22 mouse cellular contexts compared by ENCODE assay signal in genomic region chr6:100811731-100812130, GRCm38 (mm10). TPM values are rescaled to one million over a fixed set of nuclear protein-coding genes. Genes with fewer than 3 reads are reported as not detected.
DNase-seq lines count a peak whose midpoint lies in the region; ATAC-seq and TF ChIP-seq lines count a peak whose summit lies in the region.
"Had no signal": no experiment of that assay in that cellular context is flagged by ENCODE, and none has a peak within 500 bp of the region (broad histone marks: within the 10 kb centered on the region; RNA-seq: fewer than 3 reads in every experiment).

No protein-coding gene starts in this region.

- no peak overlapping the region for H3K9ac ChIP-seq in CH12.LX (ENCODE audit: insufficient read depth, low read depth)

- no peak for TF ChIP-seq EP300 in CH12.LX (IDR thresholded peaks at IDR 0.05; ENCODE audit: low read length)

- no peak overlapping the region for H3K4me3 ChIP-seq in CH12.LX (replicated peaks in 1 of 3; ENCODE audit: low read depth in 2 of 3, low read length in 2 of 3, poor library complexity in 1 of 3)

- no peak for TF ChIP-seq RAD21 in CH12.LX (IDR thresholded peaks at IDR 0.05; ENCODE audit: low read depth, low read length)

- H3K4me2 ChIP-seq in CH12.LX (ENCODE audit: insufficient read depth, low read depth, poor library complexity, severe bottlenecking) = no peak overlapping the region

- peak; percentile 35 for DNase-seq in heart, adult 11 months
- no peak for DNase-seq in heart, adult 9 months (ENCODE audit: low spot score in 2 of 2)
- peak; percentile 87 for DNase-seq in A20 (ENCODE audit: low read depth, low spot score)
- DNase-seq in CH12.LX (ENCODE audit: extremely low read depth) = peak; percentile 46
- DNase-seq in splenic B cell, adult 2 months (ENCODE audit: low read depth, low spot score) = peak; percentile 56
- DNase-seq in right cerebral cortex, postnatal 14 days = no peak
- DNase-seq: adrenal gland, adult 2 months; adrenal gland, adult 8-10 months; adrenal gland, postnatal 10 days; adrenal gland, postnatal 14 days; adrenal gland, postnatal 25 days; adrenal gland, postnatal 36 days; cerebellum, adult 11 months; cerebellum, adult 11-12 months; cerebellum, adult 18-20 months; cerebellum, adult 2 months had no signal

- H3K4me1 ChIP-seq in CH12.LX (ENCODE audit: control insufficient read depth in 1 of 2, insufficient read depth in 2 of 2) = peaks cover 17 to 41% of the 10 kb centered on the region in 2 experiments

- no peak for TF ChIP-seq POLR2A in CH12.LX (IDR thresholded peaks at IDR 0.05; ENCODE audit: low read depth, low read length)

- H3K79me2 ChIP-seq in CH12.LX (replicated peaks; ENCODE audit: control insufficient read depth, extremely low read depth, insufficient read depth, poor library complexity, severe bottlenecking) = no peaks in the 10 kb centered on the region

- H3K36me3 ChIP-seq in CH12.LX (replicated peaks in 1 of 2; ENCODE audit: control insufficient read depth in 1 of 2, insufficient read depth in 1 of 2, low read length in 1 of 2) = no peaks in the 10 kb centered on the region
- no peaks in the 10 kb centered on the region for H3K36me3 ChIP-seq in splenic B cell, adult 2 months (ENCODE audit: control insufficient read depth, insufficient read depth, low read length, poor library complexity, severe bottlenecking)
- H3K36me3 ChIP-seq: G1E had no signal

- dilution Hi-C loops in CH12.LX (cut with MboI; ENCODE audit: extremely low pct_ligation_motif_present, extremely low pct_unique_long_range_greater_than_20kb, low sequenced_read_pairs) = no loop called here

- H3K27me3 ChIP-seq in CH12.LX (replicated peaks) = no peaks in the 10 kb centered on the region
- H3K27me3 ChIP-seq in splenic B cell, adult 2 months (ENCODE audit: control insufficient read depth, insufficient read depth, low read length, poor library complexity, severe bottlenecking) = no peaks in the 10 kb centered on the region
- H3K27me3 ChIP-seq: Patski had no signal

- TF ChIP-seq CTCF in CH12.LX (conservative IDR thresholded peaks at IDR 0.05 in 1 of 2, IDR thresholded peaks at IDR 0.05 in 1 of 2; ENCODE audit: low read depth in 2 of 2, low read length in 2 of 2) = no peak

- H3K9me3 ChIP-seq in CH12.LX (replicated peaks; ENCODE audit: low read length) = no peaks in the 10 kb centered on the region
- H3K9me3 ChIP-seq: G1E had no signal

- no peak for ATAC-seq in megakaryocyte, adult 5-6 weeks (ENCODE audit: poor library complexity, severe bottlenecking)
- ATAC-seq in frontal cortex, adult (ENCODE audit: low TSS enrichment) = no peak
- ATAC-seq: activated CD4-positive, CD25-positive, alpha-beta regulatory T cell, adult 4 months; CD4-positive, CD25-positive, alpha-beta regulatory T cell, adult 4 months; Patski had no signal

- H3K27ac ChIP-seq in CH12.LX (ENCODE audit: insufficient read depth, low read depth) = no peak overlapping the region

- in situ Hi-C loops in CH12.LX (cut with MboI; ENCODE audit: low pct_ligation_motif_present, low pct_unique_long_range_greater_than_20kb, low sequenced_read_pairs) = no loop called here

TF ChIP-seq in CH12.LX, 34 proteins besides CTCF, POLR2A, EP300 and RAD21:
- TF ChIP-seq MAZ (IDR thresholded peaks at IDR 0.05; ENCODE audit: low read depth, low read length) = no peak
- no peak for TF ChIP-seq ZKSCAN1 (IDR thresholded peaks at IDR 0.05; ENCODE audit: borderline replicate concordance, low read depth, low read length)
- TF ChIP-seq MEF2A (IDR thresholded peaks at IDR 0.05; ENCODE audit: borderline replicate concordance, low read depth, low read length) = no peak
- no peak for TF ChIP-seq E2F4 (IDR thresholded peaks at IDR 0.05; ENCODE audit: insufficient replicate concordance, low read depth, low read length)
- TF ChIP-seq MAX (IDR thresholded peaks at IDR 0.05; ENCODE audit: low read length) = no peak
- TF ChIP-seq SMC3 (IDR thresholded peaks at IDR 0.05; ENCODE audit: low read depth, low read length) = no peak
- no peak for TF ChIP-seq SIN3A (IDR thresholded peaks at IDR 0.05; ENCODE audit: low read length)
- TF ChIP-seq CHD1 (IDR thresholded peaks at IDR 0.05; ENCODE audit: low read depth, low read length) = no peak
- TF ChIP-seq JUND (conservative IDR thresholded peaks at IDR 0.05; ENCODE audit: low read depth, low read length) = no peak
- TF ChIP-seq ZMIZ1 (IDR thresholded peaks at IDR 0.05; ENCODE audit: low read depth, low read length) = no peak
- TF ChIP-seq TBP (conservative IDR thresholded peaks at IDR 0.05; ENCODE audit: low read depth, low read length) = no peak
- TF ChIP-seq PAX5 (IDR thresholded peaks at IDR 0.05; ENCODE audit: low read length) = no peak
- TF ChIP-seq ZC3H11A (IDR thresholded peaks at IDR 0.05; ENCODE audit: low read depth, low read length) = no peak
- no peak for TF ChIP-seq ELF1 (IDR thresholded peaks at IDR 0.05; ENCODE audit: low read depth, low read length)
- no peak for TF ChIP-seq USF2 (conservative IDR thresholded peaks at IDR 0.05; ENCODE audit: low read depth, low read length)
- no peak for TF ChIP-seq CHD2 (IDR thresholded peaks at IDR 0.05; ENCODE audit: low read length)
- TF ChIP-seq JUN (IDR thresholded peaks at IDR 0.05; ENCODE audit: insufficient read depth, low read depth, low read length) = no peak
- no peak for TF ChIP-seq USF1 (IDR thresholded peaks at IDR 0.05; ENCODE audit: low read depth, low read length)
- no peak for TF ChIP-seq NELFE (IDR thresholded peaks at IDR 0.05; ENCODE audit: low read depth, low read length)
TF ChIP-seq in CH12.LX: peak in this region for 0.

RNA-seq across cellular contexts. Expression of gene Ppp4r2, which starts 21.7 kb away (rescaled TPM):
- 53.3 and 60.1 TPM in 2 replicates for total RNA-seq in CH12.LX (2012; rRNA removed)
- 134 and 144 TPM in 2 replicates for total RNA-seq in CH12.LX (2014; rRNA removed)
- 112 and 115 TPM in 2 replicates for polyA plus RNA-seq in CH12.LX (2012; ENCODE audit: insufficient read length, low read depth)
- 45.4 and 53.3 TPM in 2 replicates for total RNA-seq in megakaryocyte, adult 5-6 weeks (2015)
- 76.6 and 88.4 TPM in 2 replicates for total RNA-seq in megakaryocyte, adult 5-6 weeks (2017)

Comparison
In these comparisons a context has a peak if more than half of its experiments do, and no peak if none do; other contexts are left out.
1. DNase-seq: peak in heart, adult 11 months (single experiment), A20 (single experiment), CH12.LX (single experiment) and splenic B cell, adult 2 months (single experiment); none in heart, adult 9 months (0 of 2) and right cerebral cortex, postnatal 14 days (single experiment).